Mouse (Mus musculus): ENCODE results near the gene Fam71f2. TPM values are rescaled to one million over a fixed set of nuclear protein-coding genes. Genes with fewer than 3 reads are reported as not detected.

Fam71f2 gene
- polyA plus RNA-seq (2015; fragmentation: Nextera tagmentation; extraction: Ambion mirVana) = 0.40 TPM in 1 of 2 replicates, not detected in the other

DNA sequence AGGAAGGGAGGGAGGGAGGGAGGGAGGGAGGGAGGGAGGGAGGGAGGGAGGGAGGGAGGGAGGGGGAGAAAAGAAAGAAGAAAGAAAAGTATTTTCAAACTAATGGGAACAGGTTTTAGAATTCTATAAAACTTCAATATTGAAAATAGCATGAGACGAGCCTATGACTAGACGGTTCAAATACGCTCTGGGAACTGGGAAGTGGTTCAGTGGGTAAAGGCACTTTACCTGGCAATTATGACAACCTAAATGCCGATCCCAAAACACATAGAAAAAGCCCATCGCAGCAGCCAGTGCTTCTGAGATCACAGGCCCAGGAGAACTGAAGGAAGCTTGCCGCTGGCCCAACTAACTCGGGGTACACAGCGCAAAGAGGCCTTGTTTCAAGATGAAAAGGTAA is at the start of gene Fam71f2:
Gene Fam71f2, plus strand, starts transcription at position 301 of the 400 bp plus-strand sequence.

GRCm38 (mm10) chr6:29272312-29273072 is 6.9 kb upstream of the Fam71f2 start, which contains the start of gene Hilpda:
Gene Hilpda, plus strand, starts transcription at chr6:29272488.

DNA sequence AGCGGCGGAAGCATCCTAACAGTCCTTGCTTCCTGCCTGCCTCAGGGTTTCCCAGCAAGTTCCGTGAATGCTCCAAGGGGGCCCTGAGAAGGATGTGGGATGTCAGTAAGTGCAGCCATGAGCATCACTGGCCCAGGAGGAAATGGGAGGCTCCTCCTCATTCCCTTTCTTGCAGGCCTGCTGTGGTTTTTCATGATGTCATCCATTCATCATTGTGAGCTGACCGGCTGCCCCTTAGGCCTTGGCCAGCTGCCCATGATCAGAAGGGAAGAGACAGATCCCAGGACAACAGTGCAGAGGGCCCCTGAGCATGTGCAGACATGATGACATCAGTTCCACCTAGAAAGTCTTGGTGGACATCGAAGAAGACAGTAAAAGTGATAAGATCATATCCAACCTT is 39.5 kb downstream of the Fam71f2 start, which contains the start of gene Fam71f1:
Gene Fam71f1, plus strand, starts transcription at position 262 of the 400 bp plus-strand sequence.

Other genes starting within 250 kb of the Fam71f2 start
- gene Lep, start 219.4 kb upstream of the Fam71f2 start, polyA plus RNA-seq (2015; fragmentation: Nextera tagmentation; extraction: Ambion mirVana) = 0.23 and 1.2 TPM in 2 replicates
- gene Rbm28, start 114.6 kb upstream of the Fam71f2 start, polyA plus RNA-seq (2015; fragmentation: Nextera tagmentation; extraction: Ambion mirVana) = 9.2 and 10.6 TPM in 2 replicates
- 0.10 and 0.24 TPM in 2 replicates for gene Prrt4, start 100.0 kb upstream of the Fam71f2 start, polyA plus RNA-seq (2015; fragmentation: Nextera tagmentation; extraction: Ambion mirVana)
- gene Impdh1, start 63.2 kb upstream of the Fam71f2 start, polyA plus RNA-seq (2015; fragmentation: Nextera tagmentation; extraction: Ambion mirVana) = 21.1 and 23.9 TPM in 2 replicates
- gene Hilpda, start 7.1 kb upstream of the Fam71f2 start, polyA plus RNA-seq (2015; fragmentation: Nextera tagmentation; extraction: Ambion mirVana) = 18.1 and 21.3 TPM in 2 replicates
- gene Fam71f1, start 39.5 kb downstream of the Fam71f2 start, polyA plus RNA-seq (2015; fragmentation: Nextera tagmentation; extraction: Ambion mirVana) = not detected in 2 replicates
- 170 and 196 TPM in 2 replicates for gene Calu, start 68.5 kb downstream of the Fam71f2 start, polyA plus RNA-seq (2015; fragmentation: Nextera tagmentation; extraction: Ambion mirVana)
- gene Opn1sw, start 108.9 kb downstream of the Fam71f2 start, polyA plus RNA-seq (2015; fragmentation: Nextera tagmentation; extraction: Ambion mirVana) = 1.1 and 1.2 TPM in 2 replicates
- 15.9 and 16.1 TPM in 2 replicates for gene Ccdc136, start 116.7 kb downstream of the Fam71f2 start, polyA plus RNA-seq (2015; fragmentation: Nextera tagmentation; extraction: Ambion mirVana)
- 51.6 and 74.2 TPM in 2 replicates for gene Flnc, start 153.7 kb downstream of the Fam71f2 start, polyA plus RNA-seq (2015; fragmentation: Nextera tagmentation; extraction: Ambion mirVana)
- 142 and 145 TPM in 2 replicates for gene Atp6v1f, start 188.1 kb downstream of the Fam71f2 start, polyA plus RNA-seq (2015; fragmentation: Nextera tagmentation; extraction: Ambion mirVana)
- gene Atp6v1fnb, start 191.8 kb downstream of the Fam71f2 start, polyA plus RNA-seq (2015; fragmentation: Nextera tagmentation; extraction: Ambion mirVana) = not detected in 2 replicates
- gene Kcp, start 228.4 kb downstream of the Fam71f2 start, polyA plus RNA-seq (2015; fragmentation: Nextera tagmentation; extraction: Ambion mirVana) = 6.4 and 8.1 TPM in 2 replicates
- 3.0 and 4.6 TPM in 2 replicates for gene Irf5, start 247.0 kb downstream of the Fam71f2 start, polyA plus RNA-seq (2015; fragmentation: Nextera tagmentation; extraction: Ambion mirVana)